Mouse (Mus musculus) spleen, postnatal 14 days (tissue): ENCODE results near the gene Gatad2a.

ENCODE experiments used
- DNase-seq, 2 experiments: peaks; one replicate each; pipeline ENCODE4 v3.0.0; 2021 to 2022; ENCODE audit warnings: low spot score in 2 of 2

Gene Gatad2a

DNA sequence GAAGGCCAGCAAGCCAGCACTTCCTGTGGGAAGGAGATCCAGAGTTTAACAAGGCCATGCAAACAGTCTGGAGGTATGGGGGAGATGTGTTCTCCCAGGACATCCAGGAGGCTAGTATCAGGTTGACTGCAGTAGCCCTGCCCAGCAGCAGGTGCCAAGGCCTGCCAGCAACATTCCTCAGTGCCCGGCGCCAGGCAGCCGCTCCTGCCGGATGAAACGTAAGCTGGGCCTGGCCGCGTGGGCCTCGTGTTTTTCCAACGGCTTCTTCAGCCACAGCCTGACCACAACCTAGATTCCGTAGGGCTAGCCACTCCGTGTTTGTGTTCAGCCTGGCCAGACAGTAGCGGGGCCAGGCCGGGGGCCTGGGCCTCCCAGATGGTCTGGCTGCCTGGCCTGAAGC, 121.5 kb downstream of the Gatad2a start:
- no peak for DNase-seq

- peak in 1 of 2 experiments; percentile 50 for DNase-seq
Observed at GRCm38 (mm10) chr8:69874155-69874554, 122.0 kb downstream of the Gatad2a start.

DNA sequence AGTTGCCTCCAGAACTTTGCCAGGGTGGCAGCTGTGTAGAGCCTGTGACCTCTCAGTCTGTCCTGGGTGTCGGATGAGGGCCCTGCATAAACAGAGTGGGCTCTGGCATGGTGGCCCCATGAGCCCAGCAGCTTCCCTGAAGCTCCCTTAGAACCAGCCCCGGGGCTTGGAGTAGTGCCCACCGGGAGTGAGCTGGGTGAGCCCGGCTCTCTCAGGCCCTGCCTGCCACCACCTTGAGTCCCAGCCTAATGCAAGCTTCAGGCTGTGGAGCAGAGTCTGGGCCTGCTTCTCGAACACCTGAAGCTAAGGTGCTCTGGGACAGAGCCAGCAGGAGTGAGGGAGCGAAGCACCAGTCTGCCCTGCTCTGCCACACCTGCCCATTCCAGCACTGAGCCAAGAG, 125.3 kb downstream of the Gatad2a start:
- no peak for DNase-seq

GRCm38 (mm10) chr8:69870003-69870765, 126.0 kb downstream of the Gatad2a start:
- no peak for DNase-seq

DNA sequence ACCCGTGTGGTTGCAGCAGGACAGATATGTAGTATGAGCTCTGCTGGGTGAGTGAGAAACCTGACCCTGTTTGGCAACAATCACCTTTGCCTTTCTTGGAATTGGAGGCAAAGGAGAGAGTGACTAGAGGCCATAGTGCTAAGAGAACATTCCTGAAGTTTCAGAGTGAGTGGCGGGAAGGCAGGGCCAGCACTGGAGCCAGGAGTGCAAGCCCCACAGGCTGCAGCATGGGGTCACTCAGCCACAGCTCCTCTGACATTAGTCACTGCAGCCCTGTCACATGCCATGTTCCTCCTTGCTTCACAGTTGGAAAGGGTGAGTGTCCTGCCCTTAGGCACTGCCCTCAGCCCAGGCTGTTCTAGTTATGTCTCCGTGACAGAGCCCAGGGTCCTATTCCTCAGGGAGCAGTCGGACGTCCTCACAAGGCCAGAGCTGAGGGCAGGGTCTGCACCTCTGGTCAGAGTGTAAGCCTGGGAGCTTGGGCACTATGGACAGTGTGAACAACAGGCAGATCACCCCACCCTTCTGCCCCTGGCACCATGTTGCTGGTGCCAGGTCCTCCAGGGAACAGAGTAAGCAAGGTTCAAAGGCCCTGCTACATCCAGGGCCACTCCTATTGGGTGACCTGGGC, 128.4 kb downstream of the Gatad2a start:
- no peak for DNase-seq

- DNase-seq = no peak
Observed at GRCm38 (mm10) chr8:69864180-69864579, 132.0 kb downstream of the Gatad2a start.

- no peak for DNase-seq
Observed at GRCm38 (mm10) chr8:69863387-69864020, 132.7 kb downstream of the Gatad2a start.

GRCm38 (mm10) chr8:69861251-69861650, 134.9 kb downstream of the Gatad2a start:
- DNase-seq = no peak

DNA sequence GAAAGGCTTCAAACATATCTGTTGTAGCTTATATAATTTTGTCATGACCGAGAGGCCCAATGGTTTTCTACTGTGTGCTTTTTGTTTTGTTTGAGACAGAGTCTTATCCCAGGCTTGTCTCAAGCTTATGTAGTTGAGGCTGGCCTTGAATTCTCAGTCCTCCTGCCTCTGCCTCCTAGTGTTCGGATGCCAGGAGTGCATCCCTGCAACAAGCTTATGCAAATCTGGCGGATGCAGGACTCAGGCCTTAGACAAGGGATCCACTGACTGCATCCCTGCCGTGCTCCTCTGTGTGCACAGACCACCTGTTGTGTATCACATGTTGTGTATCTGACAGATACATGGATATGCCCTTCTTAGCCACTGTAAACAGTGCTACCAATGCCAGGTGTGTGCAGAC, 135.4 kb downstream of the Gatad2a start:
- DNase-seq = no peak
